ENCODE assay signal across 11 mouse cellular contexts in the genomic region with DNA sequence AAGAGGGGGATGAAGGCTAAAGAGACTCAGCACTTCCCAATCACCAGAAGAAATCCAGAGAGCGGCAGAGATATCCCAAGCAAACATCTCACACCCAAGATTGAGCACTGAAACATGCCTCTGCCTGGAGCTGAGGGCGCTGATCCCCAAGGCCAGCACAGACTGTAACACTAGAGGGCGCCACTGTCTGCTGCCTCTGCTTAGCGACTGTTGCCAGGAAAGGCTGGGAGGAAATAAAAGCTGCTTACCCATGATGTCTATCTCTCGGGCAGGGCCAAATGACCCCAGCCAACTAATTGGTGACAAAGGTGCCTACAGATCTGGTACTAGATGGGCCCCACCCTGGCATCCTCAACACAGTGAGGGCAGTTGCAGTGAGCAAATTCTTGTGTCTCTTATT. TPM values are rescaled to one million over a fixed set of nuclear protein-coding genes. Genes with fewer than 3 reads are reported as not detected.
A peak's percentile ranks its signal among the peaks of the same experiment; 100 is the strongest.
DNase-seq lines count a peak whose midpoint lies in the region; ATAC-seq lines count a peak whose summit lies in the region.
"Had no signal": no experiment of that assay in that cellular context is flagged by ENCODE, and none has a peak within 500 bp of the region (broad histone marks: within the 10 kb centered on the region; RNA-seq: fewer than 3 reads in every experiment).

No protein-coding gene starts in this region.

- no peak overlapping the region for H3K4me3 ChIP-seq in forebrain, embryonic 14.5 days (ENCODE audit: low read depth, low read length)
- no peak overlapping the region for H3K4me3 ChIP-seq in forebrain, embryonic 11.5 days (ENCODE audit: low read depth, low read length)
- H3K4me3 ChIP-seq in neural tube, embryonic 15.5 days (replicated peaks): no peak overlapping the region
- no peak overlapping the region for H3K4me3 ChIP-seq in intestine, embryonic 15.5 days (replicated peaks)
- H3K4me3 ChIP-seq: erythroblast, embryonic 14.5 days; liver, embryonic 15.5 days; stomach, embryonic 15.5 days had no signal

- no peak overlapping the region for H3K9ac ChIP-seq in forebrain, embryonic 14.5 days (ENCODE audit: low read length)
- no peak overlapping the region for H3K9ac ChIP-seq in forebrain, embryonic 11.5 days (ENCODE audit: low read length)
- H3K9ac ChIP-seq in neural tube, embryonic 15.5 days (replicated peaks): no peak overlapping the region
- no peak overlapping the region for H3K9ac ChIP-seq in intestine, embryonic 15.5 days
- H3K9ac ChIP-seq: liver, embryonic 15.5 days; stomach, embryonic 15.5 days had no signal

- intact Hi-C loops in left cerebral cortex, postnatal 25 days (cut with DNase I): no loop called here

- DNase-seq in forebrain, embryonic 14.5 days (ENCODE audit: low spot score): peak; percentile 14
- DNase-seq in forebrain, embryonic 11.5 days (ENCODE audit: low spot score): no peak
- peak; percentile 32 for DNase-seq in neural tube, embryonic 10.5 days (ENCODE audit: extremely low spot score, low spot score)
- peak; percentile 68 for DNase-seq in testis, postnatal 10 days (ENCODE audit: low spot score)
- DNase-seq in left cerebral cortex, postnatal 25 days (ENCODE audit: low spot score in 2 of 2): no peak
- DNase-seq in gastrocnemius, postnatal 25 days: no peak

- H3K4me1 ChIP-seq in forebrain, embryonic 14.5 days (ENCODE audit: control insufficient read depth, insufficient read depth, low read length): no peaks in the 10 kb centered on the region
- H3K4me1 ChIP-seq in forebrain, embryonic 11.5 days (replicated peaks; ENCODE audit: control insufficient read depth, insufficient read depth, low read length): no peaks in the 10 kb centered on the region
- H3K4me1 ChIP-seq in neural tube, embryonic 15.5 days: no peaks in the 10 kb centered on the region
- no peaks in the 10 kb centered on the region for H3K4me1 ChIP-seq in intestine, embryonic 15.5 days (replicated peaks)
- H3K4me1 ChIP-seq: liver, embryonic 15.5 days; stomach, embryonic 15.5 days had no signal

- H3K4me2 ChIP-seq in forebrain, embryonic 14.5 days (ENCODE audit: low read length): no peak overlapping the region
- H3K4me2 ChIP-seq in forebrain, embryonic 11.5 days (ENCODE audit: low read depth, low read length, severe bottlenecking): no peak overlapping the region
- H3K4me2 ChIP-seq in neural tube, embryonic 15.5 days: no peak overlapping the region
- no peak overlapping the region for H3K4me2 ChIP-seq in intestine, embryonic 15.5 days (replicated peaks)
- H3K4me2 ChIP-seq: liver, embryonic 15.5 days; stomach, embryonic 15.5 days had no signal

- H3K27me3 ChIP-seq in forebrain, embryonic 14.5 days (replicated peaks; ENCODE audit: control insufficient read depth, insufficient read depth, low read length): no peaks in the 10 kb centered on the region
- no peaks in the 10 kb centered on the region for H3K27me3 ChIP-seq in forebrain, embryonic 11.5 days (ENCODE audit: control insufficient read depth, insufficient read depth, low read length)
- no peaks in the 10 kb centered on the region for H3K27me3 ChIP-seq in neural tube, embryonic 15.5 days (replicated peaks)
- H3K27me3 ChIP-seq in intestine, embryonic 15.5 days (replicated peaks): no peaks in the 10 kb centered on the region
- H3K27me3 ChIP-seq: liver, embryonic 15.5 days; stomach, embryonic 15.5 days had no signal

- no peak overlapping the region for H3K27ac ChIP-seq in forebrain, embryonic 14.5 days (ENCODE audit: low read depth, low read length)
- no peak overlapping the region for H3K27ac ChIP-seq in forebrain, embryonic 11.5 days (ENCODE audit: low read depth, low read length)
- no peak overlapping the region for H3K27ac ChIP-seq in neural tube, embryonic 15.5 days (replicated peaks)
- no peak overlapping the region for H3K27ac ChIP-seq in intestine, embryonic 15.5 days
- H3K27ac ChIP-seq: liver, embryonic 15.5 days; stomach, embryonic 15.5 days had no signal

- H3K9me3 ChIP-seq in forebrain, embryonic 14.5 days (replicated peaks; ENCODE audit: control insufficient read depth, low read length): no peaks in the 10 kb centered on the region
- no peaks in the 10 kb centered on the region for H3K9me3 ChIP-seq in forebrain, embryonic 11.5 days (ENCODE audit: control insufficient read depth, low read length)
- H3K9me3 ChIP-seq in neural tube, embryonic 15.5 days (replicated peaks): no peaks in the 10 kb centered on the region
- no peaks in the 10 kb centered on the region for H3K9me3 ChIP-seq in intestine, embryonic 15.5 days
- H3K9me3 ChIP-seq: liver, embryonic 15.5 days; stomach, embryonic 15.5 days had no signal

- 31% methylated on average over 5 of the region's 5 CpGs for WGBS in forebrain, embryonic 14.5 days
- WGBS in forebrain, embryonic 11.5 days: 37% methylated on average over 5 of the region's 5 CpGs
- 36% methylated on average over 5 of the region's 5 CpGs for WGBS in neural tube, embryonic 15.5 days
- 34% methylated on average over 5 of the region's 5 CpGs for WGBS in intestine, embryonic 15.5 days

- no peak for ATAC-seq in forebrain, embryonic 14.5 days
- no peak for ATAC-seq in forebrain, embryonic 11.5 days (replicated peaks; ENCODE audit: low FRiP score)
- no peak for ATAC-seq in neural tube, embryonic 15.5 days (ENCODE audit: low FRiP score)
- peak; percentile 34 for ATAC-seq in intestine, embryonic 15.5 days

- H3K36me3 ChIP-seq in forebrain, embryonic 14.5 days (ENCODE audit: control insufficient read depth, insufficient read depth, low read length): no peaks in the 10 kb centered on the region
- no peaks in the 10 kb centered on the region for H3K36me3 ChIP-seq in forebrain, embryonic 11.5 days (ENCODE audit: control insufficient read depth, insufficient read depth, low read length)
- no peaks in the 10 kb centered on the region for H3K36me3 ChIP-seq in neural tube, embryonic 15.5 days
- H3K36me3 ChIP-seq in intestine, embryonic 15.5 days: no peaks in the 10 kb centered on the region
- H3K36me3 ChIP-seq: liver, embryonic 15.5 days; stomach, embryonic 15.5 days had no signal

RNA-seq across cellular contexts. Expression of a gene that starts 11.9 kb away (rescaled TPM):
- not detected in 2 replicates for polyA plus RNA-seq in forebrain, embryonic 14.5 days (2014; fragmentation: Nextera tagmentation; extraction: Ambion mirVana)
- not detected in 2 replicates for polyA plus RNA-seq in forebrain, embryonic 11.5 days (2014; fragmentation: Nextera tagmentation; extraction: Ambion mirVana)
- polyA plus RNA-seq in neural tube, embryonic 15.5 days (2015; fragmentation: Nextera tagmentation; extraction: Ambion mirVana): not detected in 2 replicates
- 0.10 TPM in 1 of 2 replicates, not detected in the other for polyA plus RNA-seq in intestine, embryonic 15.5 days (2015; fragmentation: Nextera tagmentation; extraction: Ambion mirVana)
- not detected for total RNA-seq in left cerebral cortex, postnatal 25 days (2021)
- not detected for total RNA-seq in gastrocnemius, postnatal 25 days (2021)
- polyA plus RNA-seq: erythroblast, embryonic 14.5 days had no signal

RNA-seq across cellular contexts. Expression of a gene that starts 19.1 kb away (rescaled TPM):
- not detected in 2 replicates for polyA plus RNA-seq in forebrain, embryonic 14.5 days (2014; fragmentation: Nextera tagmentation; extraction: Ambion mirVana)
- polyA plus RNA-seq in forebrain, embryonic 11.5 days (2014; fragmentation: Nextera tagmentation; extraction: Ambion mirVana): not detected in 2 replicates
- polyA plus RNA-seq in neural tube, embryonic 15.5 days (2015; fragmentation: Nextera tagmentation; extraction: Ambion mirVana): 0.24 and 0.32 TPM in 2 replicates
- 25.6 and 27.7 TPM in 2 replicates for polyA plus RNA-seq in intestine, embryonic 15.5 days (2015; fragmentation: Nextera tagmentation; extraction: Ambion mirVana)
- total RNA-seq in left cerebral cortex, postnatal 25 days (2021): not detected
- total RNA-seq in gastrocnemius, postnatal 25 days (2021): under 1 TPM in 1 of 2 experiments, not detected in 1; 0.27 TPM
- polyA plus RNA-seq: erythroblast, embryonic 14.5 days had no signal

RNA-seq across cellular contexts. Expression of a gene that starts 35.7 kb away (rescaled TPM):
- not detected in 2 replicates for polyA plus RNA-seq in forebrain, embryonic 14.5 days (2014; fragmentation: Nextera tagmentation; extraction: Ambion mirVana)
- polyA plus RNA-seq in forebrain, embryonic 11.5 days (2014; fragmentation: Nextera tagmentation; extraction: Ambion mirVana): not detected in 2 replicates
- polyA plus RNA-seq in neural tube, embryonic 15.5 days (2015; fragmentation: Nextera tagmentation; extraction: Ambion mirVana): 0.73 TPM in 1 of 2 replicates, not detected in the other
- not detected in 2 replicates for polyA plus RNA-seq in intestine, embryonic 15.5 days (2015; fragmentation: Nextera tagmentation; extraction: Ambion mirVana)
- 1 to 10 TPM in 1 of 2 experiments, under 1 TPM in 1; 0.60 to 8.6 TPM for total RNA-seq in left cerebral cortex, postnatal 25 days (2021)
- total RNA-seq in gastrocnemius, postnatal 25 days (2021): not detected
- polyA plus RNA-seq: erythroblast, embryonic 14.5 days; liver, embryonic 15.5 days; stomach, embryonic 15.5 days had no signal

Comparison
In these comparisons a context has a peak if more than half of its experiments do, and no peak if none do; other contexts are left out.
1. DNase-seq: peak in forebrain, embryonic 14.5 days (single experiment), neural tube, embryonic 10.5 days (single experiment) and testis, postnatal 10 days (single experiment); none in forebrain, embryonic 11.5 days (single experiment), left cerebral cortex, postnatal 25 days (0 of 2) and gastrocnemius, postnatal 25 days (single experiment).
2. RNA of a gene that starts 19.1 kb away (polyA plus RNA-seq): 25.6 to 27.7 TPM in intestine, embryonic 15.5 days; 0.24 to 0.32 TPM in neural tube, embryonic 15.5 days, not detected in forebrain, embryonic 14.5 days and not detected in forebrain, embryonic 11.5 days; every median in the first group is over 10 times any median in the second.